Mouse (Mus musculus) fat pad, adult 2 months (tissue): ENCODE measurements around the gene Mpdu1.
"Not testable (repeated sequence)": the region's sequence is repeated elsewhere in the genome, so short reads cannot be mapped to it uniquely, and the experiment has no call there.

Experiments
- DNase-seq: peaks from one replicate; pipeline ENCODE4 v3.0.0-alpha.2; 2011; ENCODE audit warnings: low read depth, low spot score; ENCODE audit errors: extremely low read depth

Mpdu1 gene

DNA sequence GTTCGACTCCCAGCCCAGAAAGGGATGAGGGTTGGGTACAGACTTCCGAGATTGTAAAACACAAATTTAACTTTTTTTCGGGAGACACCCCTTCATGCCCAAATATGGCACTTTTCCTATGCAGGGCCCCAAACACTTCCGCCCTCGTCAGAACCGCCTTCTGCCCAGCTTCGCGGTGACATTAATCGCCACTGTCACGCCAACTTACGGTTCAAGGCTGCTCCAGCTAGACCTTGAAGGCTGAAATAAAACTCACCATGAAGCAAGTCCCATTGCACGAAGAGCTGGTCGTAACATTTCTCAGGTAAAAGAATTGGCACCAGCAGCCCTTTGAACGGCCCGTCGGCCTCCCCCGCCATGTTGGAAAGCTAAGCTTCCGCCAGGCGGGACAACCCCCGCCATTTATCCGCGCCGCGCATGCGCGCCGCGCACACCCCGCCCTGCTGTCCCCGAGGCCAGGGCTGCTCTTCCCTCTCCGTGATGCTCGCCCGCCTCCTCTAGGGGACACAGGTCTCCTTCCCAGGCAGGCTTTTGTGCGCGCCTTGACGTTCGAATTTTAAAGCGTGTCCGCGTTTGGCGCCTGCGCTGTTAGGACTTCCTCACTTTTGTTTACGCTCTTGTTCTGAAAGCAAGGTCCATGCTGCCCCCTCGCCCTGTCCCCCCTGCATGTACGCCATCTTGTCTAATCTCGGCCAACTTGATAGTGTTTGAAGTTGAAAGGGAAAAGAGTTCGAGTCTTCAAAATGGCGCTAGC, at the start of gene Mpdu1:
TSS of gene Mpdu1 (minus strand) at position 430 of the 754 bp plus-strand sequence.
- DNase-seq, result no peak

DNA sequence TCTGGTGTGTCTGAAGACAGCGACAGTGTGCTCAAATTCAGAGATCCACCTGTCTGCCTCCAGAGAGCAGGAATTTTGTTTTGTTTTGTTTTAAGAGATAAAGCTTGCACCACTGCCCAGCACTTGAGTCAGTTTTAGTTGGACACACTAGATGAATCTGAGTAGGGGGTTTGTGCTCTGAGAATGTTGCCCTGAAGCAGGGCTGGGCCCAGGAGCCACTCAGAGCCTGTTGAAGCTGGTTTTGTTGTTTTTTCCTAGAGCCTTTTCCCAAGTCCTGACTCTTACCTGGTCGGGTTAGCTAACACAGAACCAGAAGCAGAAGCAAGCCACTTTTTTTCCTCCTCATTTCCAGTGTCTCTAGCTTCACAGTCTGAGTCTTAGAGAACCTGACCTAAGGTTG, 48.6 kb upstream of the Mpdu1 start:
- DNase-seq, result no peak

DNA sequence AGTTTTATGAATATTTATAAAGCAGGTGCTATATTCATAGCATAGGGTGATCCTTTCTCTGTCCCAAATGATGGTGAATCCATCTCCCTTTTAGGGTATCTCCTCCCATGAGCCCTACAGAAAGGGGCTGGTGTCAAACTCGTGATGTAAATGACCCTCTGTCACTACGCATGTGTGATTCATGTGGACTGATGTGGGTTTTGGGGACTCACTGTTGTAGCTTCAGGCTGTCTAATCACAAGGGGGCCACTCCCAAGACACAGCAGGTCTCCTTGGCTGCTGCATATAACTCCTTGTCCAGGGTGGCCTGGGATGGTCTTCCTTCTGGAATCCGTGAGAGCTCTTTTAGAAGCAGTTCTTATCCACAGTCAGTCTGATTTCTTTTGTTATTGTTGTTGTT, 48.0 kb upstream of the Mpdu1 start:
- no peak for DNase-seq

DNA sequence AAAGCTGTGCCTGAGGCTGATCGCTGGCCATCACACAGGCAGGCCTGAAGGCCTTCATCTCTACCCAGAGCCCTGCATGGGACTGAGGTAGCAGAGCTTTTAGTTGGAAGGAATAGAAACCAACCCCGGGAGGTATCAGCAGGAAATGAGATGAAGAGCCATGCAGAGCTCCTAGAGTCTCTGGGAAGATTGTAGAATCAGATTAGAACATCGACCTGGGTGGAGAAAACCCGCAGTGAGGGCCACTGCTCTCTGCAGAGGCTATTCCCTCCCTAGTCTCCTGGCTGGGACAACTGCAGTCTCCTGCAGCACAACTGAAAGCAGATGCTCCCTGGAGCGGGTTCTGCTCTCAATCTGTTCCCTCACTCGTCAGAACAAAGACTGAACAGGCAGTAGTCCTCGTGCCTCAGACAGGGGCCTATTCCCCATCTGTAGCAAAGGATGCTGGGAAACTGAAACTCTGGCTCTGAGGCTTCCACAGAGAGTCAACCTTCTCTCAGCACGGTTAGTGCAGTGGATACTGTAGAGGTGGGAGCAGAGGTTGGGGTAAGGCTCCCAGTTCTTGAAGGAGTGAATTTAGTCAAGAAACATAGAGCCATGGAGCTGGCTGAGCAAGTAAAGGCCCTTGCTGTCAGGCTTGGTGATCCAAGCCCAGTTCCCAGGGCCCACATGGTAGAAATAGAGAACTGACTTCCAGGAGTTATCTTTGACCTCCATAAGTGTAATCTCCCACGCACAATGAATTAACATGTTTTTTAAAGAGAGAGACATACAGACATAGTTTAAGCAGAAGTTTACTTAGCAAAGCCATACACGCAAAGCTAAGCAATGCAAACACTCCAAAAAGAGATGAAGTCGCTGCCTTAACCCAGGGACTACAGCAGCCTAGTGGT, 47.4 kb upstream of the Mpdu1 start:
- no peak for DNase-seq

DNA sequence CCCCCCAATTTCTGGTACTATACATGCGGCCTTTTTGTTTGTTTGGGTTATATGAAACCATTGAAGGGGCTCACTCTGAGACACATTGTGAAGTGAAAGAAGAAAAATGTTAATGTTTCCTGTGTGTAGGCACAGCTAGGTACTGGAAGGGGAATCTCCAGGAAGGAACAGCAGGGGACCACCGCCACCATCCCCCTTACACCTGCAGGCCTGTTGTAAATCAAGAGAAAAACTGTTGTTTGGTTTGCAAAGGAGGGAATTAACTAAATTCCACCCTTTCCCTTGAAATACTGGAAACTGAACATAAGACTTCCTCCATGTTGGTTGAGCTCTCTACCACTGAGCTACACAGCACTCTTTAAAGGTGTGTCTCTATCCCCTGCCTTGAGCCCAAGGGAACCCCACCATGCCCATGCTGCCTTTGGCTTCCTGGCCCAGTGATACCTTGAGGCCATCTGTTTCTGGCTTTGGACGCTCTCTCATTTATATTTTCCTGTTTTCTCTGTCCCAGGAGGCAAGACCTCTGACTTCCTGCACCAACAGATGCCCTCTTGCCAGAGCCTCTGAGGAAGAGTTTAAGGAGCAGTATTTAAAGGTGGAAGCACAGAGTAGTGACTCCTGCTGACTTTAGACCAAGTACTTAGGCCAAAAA, 46.3 kb upstream of the Mpdu1 start:
- no peak for DNase-seq

DNA sequence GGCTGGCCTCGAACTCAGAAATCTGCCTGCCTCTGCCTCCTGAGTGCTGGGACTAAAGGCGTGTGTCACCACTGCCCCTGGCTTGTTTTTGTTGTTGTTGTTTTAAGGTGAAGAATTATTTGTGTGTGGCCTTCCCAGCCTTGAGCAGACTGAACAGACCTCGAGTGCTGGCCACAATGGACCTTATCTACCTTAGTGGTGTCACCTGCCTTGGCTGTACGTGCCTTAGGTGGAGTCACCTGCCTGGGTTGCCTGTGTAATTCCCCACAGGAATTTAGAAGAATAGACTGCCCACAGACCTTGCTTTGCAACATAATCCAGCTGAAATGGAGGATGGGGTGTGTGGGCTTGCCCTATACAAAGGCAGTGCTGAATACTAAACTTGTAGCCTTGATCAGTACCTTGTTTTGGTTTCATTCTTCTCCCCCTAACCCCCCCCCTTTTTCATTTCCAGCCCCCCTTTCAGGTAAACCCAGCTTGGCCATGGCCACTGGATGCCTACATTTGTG, 45.5 kb upstream of the Mpdu1 start:
- DNase-seq, result no peak

DNA sequence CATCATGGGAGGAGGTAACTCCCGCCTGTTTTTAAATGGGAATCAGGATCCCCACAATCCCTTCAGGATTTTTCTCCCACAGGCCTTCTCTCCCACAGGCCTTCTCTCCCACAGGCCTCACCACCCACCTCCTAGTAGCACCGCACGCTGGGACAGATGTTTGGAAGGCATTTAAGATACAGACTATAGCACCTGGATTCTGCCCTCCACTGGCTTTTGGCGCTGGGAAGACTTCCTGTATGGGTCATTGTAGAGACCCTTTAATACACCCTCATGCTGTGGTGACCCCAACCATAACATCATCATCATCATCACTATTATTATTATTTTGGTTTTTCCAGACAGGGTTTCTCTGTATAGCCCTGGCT, 45.0 kb upstream of the Mpdu1 start:
- DNase-seq, result no peak

DNA sequence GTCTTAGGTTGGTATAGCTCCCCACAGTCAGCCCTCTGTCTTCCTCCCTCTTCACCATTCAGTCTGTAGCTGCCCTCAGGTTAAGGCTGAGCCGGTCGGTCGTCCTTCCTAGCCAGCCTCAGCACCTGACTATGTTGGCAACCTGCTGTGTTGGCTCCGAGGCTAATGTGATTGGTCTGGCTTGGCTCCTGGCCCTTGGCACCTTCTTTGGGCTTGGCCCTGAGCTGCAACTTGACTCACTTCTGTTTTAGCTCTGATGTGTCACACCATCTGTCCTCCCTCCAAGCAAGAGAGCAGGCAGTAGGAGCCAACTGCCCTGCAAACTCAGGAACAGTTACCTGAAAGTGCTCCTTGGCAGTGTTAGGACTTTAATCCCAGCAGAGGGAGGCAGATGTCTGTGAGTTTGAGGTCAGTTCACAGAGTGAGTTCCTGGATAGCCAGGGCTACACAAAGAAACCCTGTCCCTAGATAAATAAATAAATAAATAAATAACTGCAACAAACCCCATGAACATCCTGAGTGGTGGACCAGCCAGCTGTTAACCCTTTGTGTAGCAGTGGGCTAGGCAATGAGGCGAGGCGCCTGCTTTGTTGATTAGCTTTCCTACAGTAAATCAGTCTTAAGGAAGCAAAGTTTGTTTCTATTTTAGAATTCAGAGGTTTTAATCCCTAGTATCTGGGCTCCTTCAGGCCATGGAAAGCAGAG, 44.5 kb upstream of the Mpdu1 start:
- DNase-seq, result peak; percentile 96

DNA sequence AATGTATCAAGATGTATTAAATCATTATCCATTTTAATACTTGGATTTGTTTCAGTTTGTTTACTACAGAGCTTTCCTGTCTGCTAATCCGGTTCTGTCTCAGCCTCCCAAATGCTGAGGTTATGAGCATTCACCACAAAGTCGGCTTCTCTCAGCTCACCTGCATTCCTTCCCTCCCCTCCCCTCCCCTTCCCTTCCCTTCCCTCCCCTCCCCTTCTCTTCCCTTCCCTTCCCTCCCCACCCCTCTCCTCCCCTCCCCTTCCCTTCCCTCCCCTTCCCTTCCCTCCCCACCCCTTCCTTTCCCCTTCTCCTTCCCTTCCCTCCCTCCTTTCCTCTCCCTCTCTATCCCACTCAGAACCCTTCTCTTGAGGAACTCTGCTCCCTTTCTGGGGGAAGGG, 42.2 kb upstream of the Mpdu1 start:
- DNase-seq, result no peak

DNA sequence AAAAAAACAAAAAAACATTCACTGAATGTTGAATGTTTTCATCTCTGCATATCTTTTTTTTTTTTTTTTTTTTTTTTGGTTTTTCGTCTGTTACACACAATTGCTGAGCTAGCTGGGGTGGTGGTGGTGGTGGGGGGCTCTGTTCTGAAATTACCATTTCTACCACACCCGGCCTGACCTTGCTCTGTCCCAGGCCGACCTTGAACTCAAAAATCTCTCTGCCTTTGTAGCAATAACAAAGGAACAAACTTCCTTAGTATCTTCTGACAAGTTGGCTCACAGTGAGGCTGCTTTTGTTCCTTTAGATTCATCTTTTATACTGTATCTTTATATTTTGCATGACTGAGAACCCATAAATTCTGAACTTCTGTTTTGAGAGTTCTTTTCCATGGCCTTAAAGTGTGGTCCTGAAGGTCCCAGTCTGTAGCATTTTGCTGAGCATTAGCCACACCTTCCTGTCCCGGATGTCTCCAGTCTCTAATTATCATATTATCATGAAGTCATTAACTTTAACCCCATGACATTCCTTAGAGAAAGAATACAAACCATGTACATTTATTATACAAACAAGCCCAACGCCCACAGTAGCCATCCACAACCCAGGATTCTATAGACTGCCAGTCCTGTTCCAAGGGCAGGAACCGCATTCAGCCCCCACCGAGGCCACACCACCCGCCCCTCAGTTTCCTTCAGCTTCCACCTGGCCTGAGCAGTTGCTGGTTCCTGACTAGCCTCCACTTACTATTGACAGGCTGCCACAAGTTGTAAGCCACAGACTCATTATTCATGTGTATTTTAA, 41.6 kb upstream of the Mpdu1 start:
- DNase-seq, result no peak

DNA sequence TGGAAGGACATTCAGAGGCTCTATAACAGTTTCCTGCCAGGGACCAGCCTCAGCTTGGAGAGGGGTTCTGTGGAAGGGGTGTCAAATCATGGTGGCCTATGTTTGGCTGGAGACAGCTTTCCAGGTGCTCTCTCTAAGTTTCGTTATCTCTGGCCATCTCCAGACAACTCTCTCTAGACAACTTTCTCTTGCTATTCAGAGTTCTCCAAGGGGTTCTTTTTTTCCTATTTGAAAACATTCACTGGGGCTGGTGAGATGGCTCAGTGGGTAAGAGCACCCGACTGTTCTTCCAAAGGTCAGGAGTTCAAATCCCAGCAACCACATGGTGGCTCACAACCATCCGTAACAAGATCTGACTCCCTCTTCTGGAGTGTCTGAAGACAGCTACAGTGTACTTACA, 40.9 kb upstream of the Mpdu1 start:
- not testable (repeated sequence) for DNase-seq

DNA sequence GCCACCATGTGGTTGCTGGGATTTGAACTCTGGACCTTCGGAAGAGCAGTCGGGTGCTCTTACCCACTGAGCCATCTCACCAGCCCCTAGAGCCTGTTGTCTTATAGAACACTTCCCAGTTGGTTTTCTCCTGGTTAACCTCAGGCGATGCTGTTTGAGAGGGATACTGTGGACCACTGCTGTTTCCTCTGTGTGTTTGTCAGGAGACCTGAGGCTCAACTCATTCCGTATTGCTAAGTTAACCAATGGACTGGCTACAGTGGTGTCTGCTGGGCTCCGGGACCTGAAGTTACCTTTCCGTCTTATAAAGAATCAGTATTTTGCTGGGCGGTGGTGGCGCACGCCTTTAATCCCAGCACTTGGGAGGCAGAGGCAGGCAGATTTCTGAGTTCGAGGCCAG, 40.4 kb upstream of the Mpdu1 start:
- not testable (repeated sequence) for DNase-seq

DNA sequence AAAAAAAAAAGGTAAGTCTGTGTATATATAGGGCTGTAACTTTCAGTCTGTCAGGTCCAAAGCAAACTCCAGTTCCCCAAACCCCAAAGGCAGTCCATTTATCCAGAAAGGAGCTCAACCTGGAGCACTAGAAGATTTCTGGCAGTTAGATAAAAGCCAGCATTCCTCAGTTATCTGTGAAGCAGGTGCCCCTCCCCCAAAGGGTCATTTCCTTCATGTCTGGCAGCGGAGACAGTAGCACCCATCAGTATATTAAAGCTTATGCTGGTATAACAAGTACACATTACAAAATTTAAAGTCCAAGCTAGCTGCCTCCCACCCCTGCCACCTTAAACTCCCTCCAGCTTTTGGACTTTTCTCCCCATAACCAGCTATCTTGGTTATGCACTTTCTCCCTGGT, 37.2 kb upstream of the Mpdu1 start:
- no peak for DNase-seq

DNA sequence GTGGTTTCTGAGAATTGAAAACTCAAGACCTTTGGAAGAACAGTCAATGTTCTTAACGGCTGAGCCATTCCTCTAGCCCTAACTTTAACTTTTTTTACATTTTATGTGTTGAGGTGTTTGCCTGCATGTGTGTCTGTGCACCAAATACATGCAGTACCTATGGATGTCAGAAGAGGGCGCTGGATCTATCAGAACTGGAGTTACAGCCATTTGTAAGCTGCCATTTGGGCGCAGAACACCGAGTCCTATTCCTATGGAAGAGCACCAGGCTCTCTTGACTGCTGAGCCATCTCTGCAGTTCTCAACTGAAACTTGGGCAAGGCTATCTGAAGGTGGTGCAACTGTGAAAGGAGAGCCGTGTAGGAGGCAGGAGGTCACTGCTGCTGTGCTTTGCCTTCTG, 36.1 kb upstream of the Mpdu1 start:
- DNase-seq, result no peak

DNA sequence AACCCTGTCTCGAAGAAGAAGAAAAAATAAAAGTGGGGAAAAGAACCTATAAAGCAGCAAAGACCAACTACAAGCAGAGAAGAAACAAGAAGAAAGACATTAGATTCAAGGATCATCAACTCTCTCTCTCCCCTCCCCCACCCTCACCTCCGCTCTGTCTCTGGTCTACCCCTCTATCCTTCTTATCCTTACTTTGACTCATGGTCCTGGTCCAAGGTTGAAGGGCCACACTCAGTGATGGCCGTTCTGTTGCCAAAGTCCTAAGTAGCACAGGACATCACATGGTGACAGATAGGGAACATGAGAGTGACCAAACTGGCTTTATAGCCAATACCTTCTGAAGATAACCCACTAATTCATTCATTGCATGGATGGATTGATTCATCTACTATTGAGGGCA, 35.0 kb upstream of the Mpdu1 start:
- no peak for DNase-seq

DNA sequence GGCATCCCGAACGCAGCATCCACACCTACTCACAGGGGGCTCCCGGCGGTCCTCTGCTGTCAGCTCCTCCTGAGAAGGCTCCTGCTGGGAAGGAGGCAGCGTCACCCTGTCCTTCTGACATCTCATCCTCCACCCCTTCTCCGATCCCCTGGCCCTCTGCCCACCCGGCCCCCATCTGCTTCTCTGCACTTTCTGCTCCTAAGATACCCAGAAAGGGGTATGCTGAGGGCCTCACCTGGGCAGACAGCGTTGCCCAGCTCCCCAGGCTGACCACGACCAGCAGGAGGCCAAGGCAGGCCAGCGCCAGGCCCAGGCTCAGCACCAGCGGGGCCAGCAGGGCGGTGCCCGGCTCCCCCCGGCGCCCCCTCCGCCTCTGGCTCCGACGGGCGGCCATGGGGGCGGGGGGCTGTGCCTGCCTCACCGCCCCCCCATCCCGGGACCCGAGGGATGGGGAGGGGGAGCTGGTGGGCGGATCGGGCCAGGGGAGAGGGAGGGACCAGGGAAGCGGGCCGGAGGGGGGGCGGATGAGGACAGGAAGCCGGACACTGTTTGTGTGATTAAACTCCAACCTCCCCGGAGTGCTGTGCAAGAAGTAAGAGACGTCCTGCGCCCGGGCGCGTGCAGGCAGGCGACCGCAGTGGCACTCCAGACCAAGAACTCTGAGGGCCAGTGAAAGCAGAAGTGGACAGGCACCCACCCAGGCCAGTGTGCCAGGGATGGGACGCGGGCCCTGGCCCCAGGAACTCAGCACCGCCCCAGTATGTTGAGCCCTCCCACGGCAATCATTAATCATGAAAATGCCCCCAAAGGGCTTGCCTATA, 33.1 kb upstream of the Mpdu1 start, which contains the start of the genes Tnfsf12 and Tnfsfm13:
TSS of gene Tnfsf12 (minus strand) at position 489 of the 821 bp plus-strand sequence.
TSS of gene Tnfsfm13 (minus strand) at position 738 of the 821 bp plus-strand sequence.
- DNase-seq, result no peak

DNA sequence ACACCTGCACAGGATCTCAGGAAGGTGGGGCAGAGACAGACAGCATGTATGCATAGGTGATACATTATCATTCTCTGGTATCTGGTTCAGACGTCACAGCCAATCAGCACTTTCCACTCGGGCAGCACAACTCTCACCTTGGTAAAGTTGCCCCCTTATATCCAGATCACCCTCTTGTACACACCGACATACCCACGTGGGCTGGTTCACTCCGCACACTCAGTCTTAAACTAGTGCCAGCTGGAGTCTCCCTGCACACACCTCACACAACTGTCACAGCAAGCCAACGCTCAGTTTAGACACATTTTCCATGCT, 32.6 kb upstream of the Mpdu1 start:
- DNase-seq, result no peak

DNA sequence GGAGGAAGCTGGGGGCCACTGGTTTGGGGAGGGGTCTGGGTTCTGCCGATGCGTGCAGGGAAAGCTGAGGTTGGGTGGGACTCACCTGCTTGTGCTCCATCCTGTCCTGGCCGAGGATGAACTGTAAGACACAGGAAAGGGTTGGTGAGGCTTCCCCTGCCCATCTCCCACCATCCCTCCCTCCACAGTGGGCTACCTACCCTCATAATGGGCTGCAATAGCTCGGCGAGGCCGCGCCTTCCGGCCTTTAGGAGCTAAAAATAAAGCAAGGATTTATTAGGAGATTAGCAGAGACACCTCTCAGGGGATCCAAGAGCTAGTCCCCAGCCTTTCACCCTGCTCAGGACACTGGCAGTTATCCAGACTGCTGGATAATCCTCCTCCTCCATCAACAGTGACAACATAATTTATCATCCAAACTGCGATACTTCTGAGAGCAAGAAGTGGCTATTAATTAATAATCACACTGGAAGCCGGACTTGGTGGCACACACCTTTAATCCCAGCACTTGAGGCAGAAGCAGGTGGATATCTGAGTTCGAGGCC, 31.1 kb upstream of the Mpdu1 start:
- DNase-seq, result no peak

DNA sequence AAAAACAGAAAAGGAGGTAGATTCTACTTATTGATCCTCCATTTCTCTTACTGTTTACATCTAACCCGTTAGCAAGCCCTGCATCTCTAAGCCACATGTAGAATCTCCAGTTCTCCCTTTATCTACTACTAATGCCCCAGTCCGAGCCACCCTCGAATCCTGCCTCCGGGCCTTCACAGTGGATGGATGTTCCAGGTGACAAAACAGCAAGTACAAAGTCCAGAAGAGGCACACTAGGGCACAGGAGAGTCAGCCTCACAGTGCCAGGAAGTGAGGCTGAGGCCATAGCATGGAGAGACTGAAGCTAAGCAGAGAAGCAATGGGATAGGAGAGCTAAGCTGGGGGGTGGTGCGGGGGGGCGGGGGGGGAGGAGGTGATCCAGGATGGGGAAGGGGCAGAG, 30.4 kb upstream of the Mpdu1 start:
- no peak for DNase-seq
